In the genomic region with DNA sequence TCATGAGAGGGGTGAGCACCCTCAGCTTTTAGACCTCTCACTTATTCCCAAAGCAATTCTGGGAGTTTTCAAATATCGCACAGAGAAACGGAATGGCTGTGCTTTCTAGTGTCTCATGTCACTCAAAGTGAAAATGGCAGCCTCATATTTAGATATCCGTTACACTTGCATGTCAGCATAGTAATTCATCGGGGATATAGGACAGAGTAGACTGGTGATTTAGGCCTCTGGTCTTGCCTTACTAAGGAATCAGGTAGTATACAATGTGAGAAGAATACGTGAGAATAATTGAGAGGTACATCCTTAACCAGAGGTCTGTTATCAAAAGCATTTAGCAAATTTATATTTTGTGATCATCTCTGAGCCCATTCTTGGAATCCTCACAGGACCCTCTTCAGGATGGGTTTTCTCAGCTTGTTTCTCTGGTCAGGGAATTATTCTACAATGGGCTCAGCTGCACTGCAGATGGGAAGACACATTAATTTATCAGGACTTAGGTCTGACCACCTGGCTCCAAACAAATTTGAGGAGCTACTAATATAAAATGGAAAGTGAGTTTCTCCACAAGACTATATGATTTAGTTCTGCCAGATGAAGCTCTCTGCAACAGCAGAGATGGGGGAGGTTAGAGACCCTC, we compare ENCODE assay signal across 13 mouse cellular contexts.
"Had no signal": no experiment of that assay in that cellular context is flagged by ENCODE, and none has a peak within 500 bp of the region (broad histone marks: within the 10 kb centered on the region; RNA-seq: fewer than 3 reads in every experiment).

No protein-coding gene starts in this region.

- H3K4me3 ChIP-seq: intestine, embryonic 15.5 days; left cerebral cortex, adult 2 months; limb, embryonic 10.5 days; liver, embryonic 15.5 days had no signal

- H3K27me3 ChIP-seq: intestine, embryonic 15.5 days; liver, embryonic 15.5 days had no signal

- DNase-seq: kidney, adult 18-20 months; kidney, postnatal 10 days; kidney, postnatal 4 days; lung, adult 2 months; lung, postnatal 36 days; right cerebral cortex, postnatal 14 days; thymus, postnatal 36 days had no signal

- H3K4me1 ChIP-seq: intestine, embryonic 15.5 days; limb, embryonic 10.5 days; liver, embryonic 15.5 days had no signal

- H3K9ac ChIP-seq: intestine, embryonic 15.5 days; liver, embryonic 15.5 days had no signal

- H3K4me2 ChIP-seq: intestine, embryonic 15.5 days; liver, embryonic 11.5 days; liver, embryonic 15.5 days had no signal

- H3K36me3 ChIP-seq: intestine, embryonic 15.5 days; limb, embryonic 10.5 days; liver, embryonic 15.5 days had no signal

- ATAC-seq: intestine, embryonic 15.5 days; lung, postnatal 0 days had no signal

- H3K9me3 ChIP-seq: intestine, embryonic 15.5 days; limb, embryonic 10.5 days; liver, embryonic 15.5 days had no signal

- H3K27ac ChIP-seq: intestine, embryonic 15.5 days; left cerebral cortex, adult 2 months; limb, embryonic 10.5 days; liver, embryonic 15.5 days had no signal
